Mouse (Mus musculus): ENCODE results near the gene Iyd. TPM values are rescaled to one million over a fixed set of nuclear protein-coding genes. Genes with fewer than 3 reads are reported as not detected.

Iyd gene
- not detected in 2 replicates for total RNA-seq (2023)

GRCm38 (mm10) chr10:3540003-3540827 lies at the start of gene Iyd:
Gene Iyd (plus strand): TSS chr10:3540240.

Other genes starting within 250 kb of the Iyd start
- 0.32 TPM in 1 of 2 replicates, not detected in the other for gene Ppp1r14c, start 174.2 kb upstream of the Iyd start, total RNA-seq (2023)
- gene Plekhg1, start 200.1 kb downstream of the Iyd start, total RNA-seq (2023) = 17.1 and 24.3 TPM in 2 replicates